Mouse (Mus musculus): ENCODE measurements around the gene Ifitm10. TPM values are rescaled to one million over a fixed set of nuclear protein-coding genes. Genes with fewer than 3 reads are reported as not detected.

Gene Ifitm10
- polyA plus RNA-seq, 2 experiments, result 0.87 to 1.3 TPM

GRCm38 (mm10) chr7:142393191-142393590, 19.6 kb upstream of the Ifitm10 start:
- Histone ChIP-seq H3K27ac (peak overlapping the region; percentile 71), H3K27me3 (ENCODE audit: control insufficient read depth, insufficient read depth, low read length) (no peaks in the 10 kb centered on the region), H3K9ac (replicated peaks) (peak overlapping the region; percentile 15), H3K4me1 (replicated peaks; ENCODE audit: control insufficient read depth in 2 of 2, insufficient read depth in 2 of 2, low read length in 1 of 2) (peaks cover 49 to 71% of the 10 kb centered on the region in 2 experiments), H3K36me3 (replicated peaks; ENCODE audit: control insufficient read depth, insufficient read depth, low read depth) (no peaks in the 10 kb centered on the region), H3K9me3 (ENCODE audit: control insufficient read depth, low read length) (no peaks in the 10 kb centered on the region), H3K4me2 (ENCODE audit: low read depth) (peak overlapping the region; percentile 21), H3K4me3 (ENCODE audit: insufficient read depth in 1 of 2, low read depth in 2 of 2, low read length in 2 of 2) (no peak overlapping the region)
- TF ChIP-seq EP300 (IDR thresholded peaks at IDR 0.05; ENCODE audit: low read depth) (peak; percentile 40; the same call in 1 of the 2 replicates), CTCF (IDR thresholded peaks at IDR 0.05; ENCODE audit: low read depth) (no peak)
- 4% methylated on average over 4 of the region's 4 CpGs for WGBS (ENCODE audit: insufficient replicate concordance)
- DNase-seq (ENCODE audit: low read depth in 3 of 3, low spot score in 3 of 3) (peak; percentile 84 to 91 (median 87)), ATAC-seq (ENCODE audit: insufficient read depth) (peak; percentile 85)

GRCm38 (mm10) chr7:142391609-142392008, 18.1 kb upstream of the Ifitm10 start:
- no peak overlapping the region for H3K4me3 ChIP-seq (ENCODE audit: insufficient read depth in 1 of 2, low read depth in 2 of 2, low read length in 2 of 2)

GRCm38 (mm10) chr7:142391108-142391507, 17.6 kb upstream of the Ifitm10 start:
- Histone ChIP-seq H3K9me3 (ENCODE audit: control insufficient read depth, low read length) (no peaks in the 10 kb centered on the region), H3K27ac (peak overlapping the region; percentile 8; the same call in 1 of the 2 replicates), H3K4me1 (replicated peaks; ENCODE audit: control insufficient read depth in 2 of 2, insufficient read depth in 2 of 2, low read length in 1 of 2) (peaks cover 53 to 59% of the 10 kb centered on the region in 2 experiments), H3K4me3 (ENCODE audit: insufficient read depth in 1 of 2, low read depth in 2 of 2, low read length in 2 of 2) (no peak overlapping the region), H3K9ac (replicated peaks) (no peak overlapping the region), H3K4me2 (ENCODE audit: low read depth) (peak overlapping the region; percentile 6; the same call in 1 of the 2 replicates), H3K36me3 (replicated peaks; ENCODE audit: control insufficient read depth, insufficient read depth, low read depth) (no peaks in the 10 kb centered on the region), H3K27me3 (ENCODE audit: control insufficient read depth, insufficient read depth, low read length) (no peaks in the 10 kb centered on the region)
- DNase-seq (ENCODE audit: low read depth in 3 of 3, low spot score in 3 of 3), result no peak
- 57% methylated on average over 3 of the region's 3 CpGs for WGBS (ENCODE audit: insufficient replicate concordance)
- TF ChIP-seq CTCF (IDR thresholded peaks at IDR 0.05; ENCODE audit: low read depth), result no peak
- no peak for TF ChIP-seq EP300 (IDR thresholded peaks at IDR 0.05; ENCODE audit: low read depth)
- ATAC-seq (ENCODE audit: insufficient read depth), result no peak

More at GRCm38 (mm10) chr7:142391609-142392008, 18.1 kb upstream of the Ifitm10 start:
- no peak overlapping the region for H3K4me2 ChIP-seq (ENCODE audit: low read depth)
- H3K4me1 ChIP-seq (replicated peaks; ENCODE audit: control insufficient read depth in 2 of 2, insufficient read depth in 2 of 2, low read length in 1 of 2), result peaks cover 53 to 59% of the 10 kb centered on the region in 2 experiments
- ATAC-seq (ENCODE audit: insufficient read depth), result no peak
- no peak overlapping the region for H3K9ac ChIP-seq (replicated peaks)
- no peak for TF ChIP-seq CTCF (IDR thresholded peaks at IDR 0.05; ENCODE audit: low read depth)
- TF ChIP-seq EP300 (IDR thresholded peaks at IDR 0.05; ENCODE audit: low read depth), result no peak
- DNase-seq (ENCODE audit: low read depth in 3 of 3, low spot score in 3 of 3), result no peak
- H3K9me3 ChIP-seq (ENCODE audit: control insufficient read depth, low read length), result no peaks in the 10 kb centered on the region
- no peaks in the 10 kb centered on the region for H3K27me3 ChIP-seq (ENCODE audit: control insufficient read depth, insufficient read depth, low read length)
- no peaks in the 10 kb centered on the region for H3K36me3 ChIP-seq (replicated peaks; ENCODE audit: control insufficient read depth, insufficient read depth, low read depth)
- H3K27ac ChIP-seq, result peak overlapping the region; percentile 12
- 67% methylated on average over 4 of the region's 4 CpGs for WGBS (ENCODE audit: insufficient replicate concordance)

GRCm38 (mm10) chr7:142389961-142390650, 16.6 kb upstream of the Ifitm10 start:
- Histone ChIP-seq H3K27me3 (ENCODE audit: control insufficient read depth, insufficient read depth, low read length) (no peaks in the 10 kb centered on the region), H3K4me3 (ENCODE audit: insufficient read depth in 1 of 2, low read depth in 2 of 2, low read length in 2 of 2) (no peak overlapping the region), H3K4me1 (replicated peaks; ENCODE audit: control insufficient read depth in 2 of 2, insufficient read depth in 2 of 2, low read length in 1 of 2) (peaks cover 51 to 59% of the 10 kb centered on the region in 2 experiments), H3K9me3 (ENCODE audit: control insufficient read depth, low read length) (no peaks in the 10 kb centered on the region), H3K9ac (replicated peaks) (no peak overlapping the region), H3K27ac (no peak overlapping the region), H3K36me3 (replicated peaks; ENCODE audit: control insufficient read depth, insufficient read depth, low read depth) (peaks cover 6% of the 10 kb centered on the region), H3K4me2 (ENCODE audit: low read depth) (no peak overlapping the region)
- ATAC-seq (ENCODE audit: insufficient read depth) (no peak), DNase-seq (ENCODE audit: low read depth in 3 of 3, low spot score in 3 of 3) (no peak)
- WGBS (ENCODE audit: insufficient replicate concordance), result 74% methylated on average over 3 of the region's 3 CpGs
- no peak for TF ChIP-seq CTCF (IDR thresholded peaks at IDR 0.05; ENCODE audit: low read depth)

GRCm38 (mm10) chr7:142388740-142389139, 15.2 kb upstream of the Ifitm10 start:
- WGBS (ENCODE audit: insufficient replicate concordance), result 88% methylated on average over 2 of the region's 2 CpGs
- no peak overlapping the region for H3K4me2 ChIP-seq (ENCODE audit: low read depth)
- no peak overlapping the region for H3K4me3 ChIP-seq (ENCODE audit: insufficient read depth in 1 of 2, low read depth in 2 of 2, low read length in 2 of 2)
- peaks cover 19% of the 10 kb centered on the region for H3K36me3 ChIP-seq (replicated peaks; ENCODE audit: control insufficient read depth, insufficient read depth, low read depth)
- H3K9ac ChIP-seq (replicated peaks), result no peak overlapping the region
- peak overlapping the region; percentile 70 for H3K27ac ChIP-seq
- DNase-seq (ENCODE audit: low read depth in 3 of 3, low spot score in 3 of 3), result no peak
- no peaks in the 10 kb centered on the region for H3K9me3 ChIP-seq (ENCODE audit: control insufficient read depth, low read length)
- H3K27me3 ChIP-seq (ENCODE audit: control insufficient read depth, insufficient read depth, low read length), result no peaks in the 10 kb centered on the region
- no peak for TF ChIP-seq CTCF (IDR thresholded peaks at IDR 0.05; ENCODE audit: low read depth)
- no peak for TF ChIP-seq EP300 (IDR thresholded peaks at IDR 0.05; ENCODE audit: low read depth)
- H3K4me1 ChIP-seq (replicated peaks; ENCODE audit: control insufficient read depth in 2 of 2, insufficient read depth in 2 of 2, low read length in 1 of 2), result peaks cover 46 to 56% of the 10 kb centered on the region in 2 experiments
- no peak for ATAC-seq (ENCODE audit: insufficient read depth)

All from liver, embryonic 14.5 days (tissue).